10 mouse cellular contexts compared by ENCODE assay signal in the genomic region with DNA sequence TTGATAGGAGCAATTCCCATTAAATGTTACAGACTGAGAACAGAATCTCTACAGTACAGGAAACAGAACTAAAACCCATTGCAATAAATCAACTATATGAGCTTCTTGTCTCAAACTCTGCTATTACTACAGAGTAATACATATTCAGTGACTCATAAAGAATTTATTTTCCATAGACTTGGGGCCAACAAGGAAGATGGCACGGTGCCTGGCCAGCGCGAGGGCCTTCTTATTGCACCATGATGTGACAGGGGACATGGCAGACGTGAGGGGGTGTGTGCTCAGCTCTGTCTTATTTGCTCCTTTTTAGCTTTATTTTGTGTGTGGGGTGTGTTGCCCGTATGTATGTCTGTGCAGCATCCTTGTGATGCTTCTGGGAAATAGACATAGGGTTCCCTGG. TPM values are rescaled to one million over a fixed set of nuclear protein-coding genes. Genes with fewer than 3 reads are reported as not detected.
DNase-seq lines count a peak whose midpoint lies in the region; ATAC-seq and TF ChIP-seq lines count a peak whose summit lies in the region.
"Had no signal": no experiment of that assay in that cellular context is flagged by ENCODE, and none has a peak within 500 bp of the region (broad histone marks: within the 10 kb centered on the region; RNA-seq: fewer than 3 reads in every experiment).

No protein-coding gene starts in this region.

- no peak overlapping the region for H3K27ac ChIP-seq in kidney, postnatal 0 days
- no peak overlapping the region for H3K27ac ChIP-seq in neural tube, embryonic 15.5 days (replicated peaks)
- H3K27ac ChIP-seq: forebrain, embryonic 15.5 days had no signal

- no peaks in the 10 kb centered on the region for H3K27me3 ChIP-seq in kidney, postnatal 0 days (ENCODE audit: insufficient read depth, low read length)
- no peaks in the 10 kb centered on the region for H3K27me3 ChIP-seq in neural tube, embryonic 15.5 days (replicated peaks)
- H3K27me3 ChIP-seq: forebrain, embryonic 15.5 days had no signal

- H3K36me3 ChIP-seq in kidney, postnatal 0 days (ENCODE audit: insufficient read depth, low read length): no peaks in the 10 kb centered on the region
- H3K36me3 ChIP-seq in neural tube, embryonic 15.5 days: no peaks in the 10 kb centered on the region
- H3K36me3 ChIP-seq: forebrain, embryonic 15.5 days had no signal

- no peak for ATAC-seq in kidney, postnatal 0 days (replicated peaks; ENCODE audit: low FRiP score, low read depth)
- no peak; the same call in 1 of the 2 replicates for ATAC-seq in neural tube, embryonic 15.5 days (ENCODE audit: low FRiP score)
- ATAC-seq: forebrain, embryonic 15.5 days had no signal

- H3K9me3 ChIP-seq in kidney, postnatal 0 days (replicated peaks; ENCODE audit: low read length): no peaks in the 10 kb centered on the region
- no peaks in the 10 kb centered on the region for H3K9me3 ChIP-seq in neural tube, embryonic 15.5 days (replicated peaks)
- H3K9me3 ChIP-seq: forebrain, embryonic 15.5 days had no signal

- no peaks in the 10 kb centered on the region for H3K4me1 ChIP-seq in kidney, postnatal 0 days (replicated peaks; ENCODE audit: insufficient read depth, low read length)
- 0 out of 2 replicates have a peak, but pooled peaks cover 2% of the 10 kb centered on the region for H3K4me1 ChIP-seq in neural tube, embryonic 15.5 days
- H3K4me1 ChIP-seq: forebrain, embryonic 15.5 days had no signal

- H3K9ac ChIP-seq in kidney, postnatal 0 days (ENCODE audit: low read depth, low read length): no peak overlapping the region
- no peak overlapping the region for H3K9ac ChIP-seq in neural tube, embryonic 15.5 days (replicated peaks)
- H3K9ac ChIP-seq: forebrain, embryonic 15.5 days had no signal

- WGBS in kidney, postnatal 0 days: 56% methylated on average over 5 of the region's 5 CpGs
- 74% methylated on average over 5 of the region's 5 CpGs for WGBS in neural tube, embryonic 15.5 days

- H3K4me3 ChIP-seq in kidney, postnatal 0 days (replicated peaks; ENCODE audit: low read depth, low read length): no peak overlapping the region
- H3K4me3 ChIP-seq in neural tube, embryonic 15.5 days (replicated peaks): no peak overlapping the region
- H3K4me3 ChIP-seq: forebrain, embryonic 15.5 days had no signal

- no peak for TF ChIP-seq CTCF in kidney, postnatal 0 days (IDR thresholded peaks at IDR 0.05; ENCODE audit: low read depth)

- H3K4me2 ChIP-seq in kidney, postnatal 0 days (ENCODE audit: low read length): no peak overlapping the region
- H3K4me2 ChIP-seq in neural tube, embryonic 15.5 days: no peak overlapping the region
- H3K4me2 ChIP-seq: forebrain, embryonic 15.5 days; liver, embryonic 11.5 days had no signal

- DNase-seq in kidney, postnatal 0 days (ENCODE audit: low spot score): peak; percentile 74
- no peak for DNase-seq in kidney, adult 8-10 months
- DNase-seq in 3T3-L1 (ENCODE audit: low read depth, low spot score): peak; percentile 93
- DNase-seq in adrenal gland, adult 2 months: peak; percentile 84
- DNase-seq in lung, postnatal 36 days: peak; percentile 65
- no peak for DNase-seq in spleen, postnatal 10 days (ENCODE audit: low spot score in 2 of 2)
- DNase-seq: thymus, adult 18-20 months had no signal

RNA-seq across cellular contexts. Expression of gene Stk24, which starts 37.8 kb away (rescaled TPM):
- 33.2 and 36.6 TPM in 2 replicates for polyA plus RNA-seq in kidney, postnatal 0 days (2015; fragmentation: Nextera tagmentation; extraction: Ambion mirVana)
- 100 to 1,000 TPM in 1 of 2 experiments, 10 to 100 TPM in 1; 94.2 to 129 TPM for total RNA-seq in adrenal gland, adult 2 months (2021)
- 23.8 and 34.2 TPM in 2 replicates for polyA plus RNA-seq in adrenal gland, adult 2 months (2012; rRNA removed)
- 15.2 and 22.0 TPM in 2 replicates for polyA plus RNA-seq in neural tube, embryonic 15.5 days (2015; fragmentation: Nextera tagmentation; extraction: Ambion mirVana)

Comparison
In these comparisons a context has a peak if more than half of its experiments do, and no peak if none do; other contexts are left out.
1. DNase-seq: peak in kidney, postnatal 0 days (single experiment), 3T3-L1 (single experiment), adrenal gland, adult 2 months (single experiment) and lung, postnatal 36 days (single experiment); none in kidney, adult 8-10 months (0 of 2) and spleen, postnatal 10 days (0 of 2).